15 mouse cellular contexts compared by ENCODE assay signal in the genomic region with DNA sequence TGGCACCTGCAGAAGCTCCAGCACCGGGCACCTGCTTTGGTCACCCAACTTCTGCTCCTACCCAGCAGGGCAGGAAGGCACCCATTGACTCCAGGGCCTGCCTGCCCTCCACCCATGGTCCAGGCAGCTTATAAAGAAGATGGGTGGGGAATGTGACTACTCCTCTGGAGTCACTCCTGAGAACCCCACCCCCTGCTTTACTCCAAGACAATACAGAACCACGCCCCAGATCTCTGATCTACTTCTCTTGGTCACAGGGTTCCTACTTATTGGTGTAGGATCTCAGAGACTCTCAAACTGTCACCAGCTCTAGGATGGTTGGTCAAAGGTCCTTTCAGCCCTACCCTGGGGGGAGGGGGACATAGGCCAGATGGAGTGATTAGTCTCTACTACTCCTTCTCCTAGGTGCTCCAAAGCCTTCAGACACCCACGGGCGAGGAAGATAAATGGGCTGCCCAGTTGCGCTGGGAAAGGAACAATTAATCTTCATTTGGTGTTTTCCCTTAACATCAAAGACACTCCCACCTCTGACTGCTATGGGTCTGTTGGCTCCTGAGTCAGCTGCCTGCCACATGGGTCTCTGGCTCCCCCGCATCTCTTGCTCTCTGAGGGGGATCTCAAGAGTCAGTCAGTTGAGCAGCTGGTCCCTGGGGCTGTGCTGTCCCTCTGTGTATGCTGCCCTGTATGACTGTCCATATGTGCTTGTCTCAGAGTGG. TPM values are rescaled to one million over a fixed set of nuclear protein-coding genes. Genes with fewer than 3 reads are reported as not detected.
DNase-seq lines count a peak whose midpoint lies in the region; ATAC-seq lines count a peak whose summit lies in the region.
"Had no signal": no experiment of that assay in that cellular context is flagged by ENCODE, and none has a peak within 500 bp of the region (broad histone marks: within the 10 kb centered on the region; RNA-seq: fewer than 3 reads in every experiment).

No protein-coding gene starts in this region.

- no peaks in the 10 kb centered on the region for H3K9me3 ChIP-seq in kidney, embryonic 16.5 days (ENCODE audit: low read length)
- H3K9me3 ChIP-seq in hindbrain, embryonic 12.5 days (replicated peaks), result no peaks in the 10 kb centered on the region
- no peaks in the 10 kb centered on the region for H3K9me3 ChIP-seq in neural tube, embryonic 14.5 days (ENCODE audit: control insufficient read depth, low read length)
- H3K9me3 ChIP-seq: embryonic facial prominence, embryonic 12.5 days had no signal

- H3K9ac ChIP-seq in kidney, embryonic 16.5 days (replicated peaks; ENCODE audit: low read length), result no peak overlapping the region
- no peak overlapping the region for H3K9ac ChIP-seq in hindbrain, embryonic 12.5 days
- H3K9ac ChIP-seq in neural tube, embryonic 14.5 days (replicated peaks; ENCODE audit: low read depth, low read length), result no peak overlapping the region
- H3K9ac ChIP-seq: embryonic facial prominence, embryonic 12.5 days; liver, postnatal 0 days had no signal

- no peaks in the 10 kb centered on the region for H3K36me3 ChIP-seq in kidney, embryonic 16.5 days (ENCODE audit: insufficient read depth, low read length)
- H3K36me3 ChIP-seq in hindbrain, embryonic 12.5 days, result no peaks in the 10 kb centered on the region
- no peaks in the 10 kb centered on the region for H3K36me3 ChIP-seq in neural tube, embryonic 14.5 days (ENCODE audit: control insufficient read depth, insufficient read depth, low read length)
- H3K36me3 ChIP-seq: embryonic facial prominence, embryonic 12.5 days had no signal

- DNase-seq in kidney, postnatal 25 days, result no peak
- peak; percentile 29 for DNase-seq in brain, adult 2 months (ENCODE audit: low read depth, low spot score)
- DNase-seq in Muller cell, postnatal 12 days (ENCODE audit: inconsistent ontology term), result no peak
- no peak for DNase-seq in lung, adult 18-20 months
- DNase-seq: B cell, adult 2 months; cerebellum, postnatal 10 days; heart, adult 18-20 months; kidney, postnatal 14 days; layer of hippocampus, adult 9-11 months; liver, postnatal 0 days; thymus, adult 2 months had no signal

- no peak overlapping the region for H3K27ac ChIP-seq in kidney, embryonic 16.5 days (ENCODE audit: low read length)
- no peak overlapping the region; the same call in 1 of the 2 replicates for H3K27ac ChIP-seq in hindbrain, embryonic 12.5 days
- no peak overlapping the region for H3K27ac ChIP-seq in neural tube, embryonic 14.5 days (ENCODE audit: low read depth, low read length)
- H3K27ac ChIP-seq: embryonic facial prominence, embryonic 12.5 days had no signal

- H3K27me3 ChIP-seq in kidney, embryonic 16.5 days (ENCODE audit: insufficient read depth, low read length), result peaks cover 30% of the 10 kb centered on the region
- no peaks in the 10 kb centered on the region for H3K27me3 ChIP-seq in hindbrain, embryonic 12.5 days
- H3K27me3 ChIP-seq in neural tube, embryonic 14.5 days (ENCODE audit: control insufficient read depth, insufficient read depth, low read length), result no peaks in the 10 kb centered on the region

- H3K4me3 ChIP-seq in kidney, embryonic 16.5 days (ENCODE audit: low read length), result no peak overlapping the region
- H3K4me3 ChIP-seq in hindbrain, embryonic 12.5 days, result no peak overlapping the region
- no peak overlapping the region for H3K4me3 ChIP-seq in neural tube, embryonic 14.5 days (ENCODE audit: low read depth, low read length)
- H3K4me3 ChIP-seq: embryonic facial prominence, embryonic 12.5 days had no signal

- H3K4me1 ChIP-seq in kidney, embryonic 16.5 days (ENCODE audit: insufficient read depth, low read length), result peaks cover 4% of the 10 kb centered on the region; the same call in 1 of the 2 replicates
- peaks cover 5% of the 10 kb centered on the region; the same call in 1 of the 2 replicates for H3K4me1 ChIP-seq in hindbrain, embryonic 12.5 days
- H3K4me1 ChIP-seq in neural tube, embryonic 14.5 days (ENCODE audit: control insufficient read depth, insufficient read depth, low read length), result no peaks in the 10 kb centered on the region
- H3K4me1 ChIP-seq: embryonic facial prominence, embryonic 12.5 days had no signal

- WGBS in kidney, embryonic 16.5 days, result 21% methylated on average over 6 of the region's 6 CpGs
- WGBS in hindbrain, embryonic 12.5 days, result 61% methylated on average over 6 of the region's 6 CpGs
- 48% methylated on average over 6 of the region's 6 CpGs for WGBS in neural tube, embryonic 14.5 days

- H3K4me2 ChIP-seq in kidney, embryonic 16.5 days (replicated peaks; ENCODE audit: low read depth, low read length), result no peak overlapping the region
- H3K4me2 ChIP-seq in hindbrain, embryonic 12.5 days (replicated peaks), result no peak overlapping the region
- no peak overlapping the region for H3K4me2 ChIP-seq in neural tube, embryonic 14.5 days (ENCODE audit: low read depth, low read length)
- H3K4me2 ChIP-seq: embryonic facial prominence, embryonic 12.5 days had no signal

- ATAC-seq in kidney, embryonic 16.5 days (ENCODE audit: low FRiP score, low TSS enrichment), result peak; percentile 79
- peak; percentile 85 for ATAC-seq in hindbrain, embryonic 12.5 days (ENCODE audit: low FRiP score)
- ATAC-seq in neural tube, embryonic 14.5 days (ENCODE audit: low read depth), result peak; percentile 11; the same call in 1 of the 2 replicates
- ATAC-seq: liver, postnatal 0 days had no signal

RNA-seq across cellular contexts. Expression of a gene that starts 39.2 kb away (rescaled TPM):
- polyA plus RNA-seq in kidney, embryonic 16.5 days (2015; fragmentation: Nextera tagmentation; extraction: Ambion mirVana), result 0.11 and 0.12 TPM in 2 replicates
- 0.40 and 0.50 TPM in 2 replicates for polyA plus RNA-seq in hindbrain, embryonic 12.5 days (2016; fragmentation: Nextera tagmentation; extraction: Ambion mirVana)
- 1.2 and 1.3 TPM in 2 replicates for polyA plus RNA-seq in neural tube, embryonic 14.5 days (2014; fragmentation: Nextera tagmentation; extraction: Ambion mirVana)
- polyA plus RNA-seq: liver, postnatal 0 days had no signal

RNA-seq across cellular contexts. Expression of a gene that starts 55.8 kb away (rescaled TPM):
- polyA plus RNA-seq in kidney, embryonic 16.5 days (2015; fragmentation: Nextera tagmentation; extraction: Ambion mirVana), result 144 and 145 TPM in 2 replicates
- polyA plus RNA-seq in hindbrain, embryonic 12.5 days (2016; fragmentation: Nextera tagmentation; extraction: Ambion mirVana), result 188 and 189 TPM in 2 replicates
- 191 and 213 TPM in 2 replicates for polyA plus RNA-seq in neural tube, embryonic 14.5 days (2014; fragmentation: Nextera tagmentation; extraction: Ambion mirVana)

Comparison
In these comparisons a context has a peak if more than half of its experiments do, and no peak if none do; other contexts are left out.
1. ATAC-seq: peak in every context shown above with its lines; median percentile 85 in hindbrain, embryonic 12.5 days; 79 in kidney, embryonic 16.5 days; 11 in neural tube, embryonic 14.5 days.